Mouse (Mus musculus) kidney, postnatal 0 days (tissue): ENCODE data around the gene Tmod2. TPM values are rescaled to one million over a fixed set of nuclear protein-coding genes. Genes with fewer than 3 reads are reported as not detected.

ENCODE experiments used
- ATAC-seq: fragments of 200-750 bp; cut with Nextera tagmentation; replicated peaks from 2 replicates; pipeline ENCODE4 v1.8.0; 2017; ENCODE audit warnings: low read depth, moderate number of reproducible peaks, moderate TSS enrichment, moderate library complexity; ENCODE audit not compliant: low FRiP score
- DNase-seq: peaks from one replicate; pipeline ENCODE4 v3.0.0-alpha.2; 2016; ENCODE audit warnings: low spot score
- H3K27ac ChIP-seq: fragments of 300-500 bp; sonication (generic); 2 replicates; pipeline ENCODE4 v1.5.1; 2014; ENCODE audit warnings: mild to moderate bottlenecking
- H3K27me3 ChIP-seq: fragments of 300-500 bp; sonication (generic); 2 replicates; pipeline ENCODE4 v1.6.1; 2014; ENCODE audit warnings: low read length, mixed read lengths; ENCODE audit not compliant: insufficient read depth
- H3K36me3 ChIP-seq: fragments of 300-500 bp; sonication (generic); 2 replicates; pipeline ENCODE4 v1.6.1; 2014; ENCODE audit warnings: low read length, mixed read lengths; ENCODE audit not compliant: insufficient read depth
- H3K4me1 ChIP-seq: fragments of 300-500 bp; sonication (generic); replicated peaks from 2 replicates; pipeline ENCODE4 v1.6.1; 2014; ENCODE audit warnings: antibody characterized with exemption, low read length, mixed read lengths; ENCODE audit not compliant: insufficient read depth
- H3K4me2 ChIP-seq: fragments of 300-500 bp; sonication (generic); 2 replicates; pipeline ENCODE4 v1.6.1; 2014; ENCODE audit warnings: mild to moderate bottlenecking, low read length, moderate library complexity, mixed read lengths
- H3K4me3 ChIP-seq: fragments of 300-500 bp; sonication (generic); replicated peaks from 2 replicates; pipeline ENCODE4 v1.5.1; 2014; ENCODE audit warnings: low read depth, low read length
- H3K9ac ChIP-seq: fragments of 300-500 bp; sonication (generic); 2 replicates; pipeline ENCODE4 v1.6.1; 2014; ENCODE audit warnings: low read depth, low read length
- H3K9me3 ChIP-seq: fragments of 300-500 bp; sonication (generic); replicated peaks from 2 replicates; pipeline ENCODE4 v1.6.1; 2016; ENCODE audit warnings: low read length, inconsistent platforms, mixed read lengths
- CTCF ChIP-seq: IDR thresholded peaks from 2 replicates; pipeline ENCODE4 v1.5.1; 2016; ENCODE audit warnings: antibody characterized with exemption, low read depth, mild to moderate bottlenecking, moderate library complexity
- WGBS: fragments of 180-500 bp; shearing (Covaris S2); extraction: QIAGEN DNeasy Blood & Tissue Kit; methylation state at CpG from one replicate; pipeline ENCODE4 v1.1.7; 2014; 5-methylcytosine and 5-hydroxymethylcytosine counted together
- polyA plus RNA-seq: library from polyadenylated mRNA; unstranded; fragments of >200 nt; fragmentation: Nextera tagmentation; extraction: Ambion mirVana; gene quantifications from 2 replicates; pipeline ENCODE4 v1.2.1, GENCODE M21; 2015

Gene Tmod2
- polyA plus RNA-seq, 1 experiment from 2014 or later, result 12.4 TPM

DNA sequence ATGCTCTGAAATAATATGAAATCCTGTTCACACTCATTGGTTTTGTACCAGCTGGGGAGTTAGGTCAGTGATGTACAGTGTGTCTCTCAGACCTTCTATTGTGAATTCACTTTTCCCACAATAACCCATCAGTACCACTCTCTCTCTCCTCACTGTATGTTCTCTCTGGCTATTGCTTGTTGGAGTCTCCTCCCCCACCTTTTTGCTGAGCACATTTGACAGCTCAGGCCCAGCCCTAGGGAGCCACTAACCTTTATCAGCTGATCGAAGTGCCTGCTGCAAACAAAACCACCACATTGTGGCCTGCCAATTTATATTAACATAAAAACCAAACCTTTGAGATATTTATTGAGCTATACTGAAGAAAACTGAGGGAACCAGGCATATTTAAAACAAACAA, 1.6 kb downstream of the Tmod2 start:
- Histone ChIP-seq H3K9ac (no peak overlapping the region), H3K4me3 (no peak overlapping the region), H3K27ac (no peak overlapping the region), H3K4me1 (0 out of 2 replicates have a peak, but pooled peaks cover 2% of the 10 kb centered on the region), H3K27me3 (no peaks in the 10 kb centered on the region), H3K4me2 (no peak overlapping the region), H3K36me3 (no peaks in the 10 kb centered on the region), H3K9me3 (no peaks in the 10 kb centered on the region)
- 71% methylated on average over 1 of the region's 1 CpGs for WGBS
- no peak for TF ChIP-seq CTCF
- DNase-seq (no peak), ATAC-seq (no peak)

- 86% methylated on average over 4 of the region's 4 CpGs for WGBS
Observed at GRCm38 (mm10) chr9:75607496-75607895, 3.6 kb downstream of the Tmod2 start.

GRCm38 (mm10) chr9:75601510-75601909, 9.6 kb downstream of the Tmod2 start:
- H3K9me3 ChIP-seq, result no peaks in the 10 kb centered on the region
- no peaks in the 10 kb centered on the region for H3K4me1 ChIP-seq
- H3K36me3 ChIP-seq, result no peaks in the 10 kb centered on the region
- H3K27ac ChIP-seq, result no peak overlapping the region
- H3K27me3 ChIP-seq, result no peaks in the 10 kb centered on the region
- DNase-seq, result no peak
- no peak overlapping the region for H3K9ac ChIP-seq
- H3K4me3 ChIP-seq, result 0 out of 2 replicates have a peak overlapping the region, but pooled peaks have one; percentile 11
- TF ChIP-seq CTCF, result no peak
- WGBS, result 15% methylated on average over 12 of the region's 12 CpGs
- peak overlapping the region; percentile 41 for H3K4me2 ChIP-seq
- no peak; the same call in 1 of the 2 replicates for ATAC-seq

More at GRCm38 (mm10) chr9:75607496-75607895, 3.6 kb downstream of the Tmod2 start:
- no peak for TF ChIP-seq CTCF
- ATAC-seq (no peak), DNase-seq (no peak)
- H3K4me3 ChIP-seq, result no peak overlapping the region
- H3K27ac ChIP-seq, result no peak overlapping the region
- no peak overlapping the region for H3K4me2 ChIP-seq
- no peaks in the 10 kb centered on the region for H3K9me3 ChIP-seq
- no peaks in the 10 kb centered on the region for H3K36me3 ChIP-seq
- H3K27me3 ChIP-seq, result no peaks in the 10 kb centered on the region
- H3K4me1 ChIP-seq, result 0 out of 2 replicates have a peak, but pooled peaks cover 2% of the 10 kb centered on the region
- H3K9ac ChIP-seq, result no peak overlapping the region

- Histone ChIP-seq H3K27ac (no peak overlapping the region), H3K36me3 (no peaks in the 10 kb centered on the region), H3K27me3 (no peaks in the 10 kb centered on the region), H3K4me2 (no peak overlapping the region), H3K4me1 (no peaks in the 10 kb centered on the region), H3K9me3 (no peaks in the 10 kb centered on the region), H3K9ac (no peak overlapping the region), H3K4me3 (no peak overlapping the region)
- 62% methylated on average over 7 of the region's 7 CpGs for WGBS
- no peak for TF ChIP-seq CTCF
- no peak for ATAC-seq
- DNase-seq, result no peak
Observed at GRCm38 (mm10) chr9:75600166-75600934, 10.8 kb downstream of the Tmod2 start.

GRCm38 (mm10) chr9:75599191-75599841, 11.8 kb downstream of the Tmod2 start:
- no peaks in the 10 kb centered on the region for H3K4me1 ChIP-seq
- H3K4me2 ChIP-seq, result no peak overlapping the region
- ATAC-seq (no peak; the same call in 1 of the 2 replicates), DNase-seq (peak; percentile 54)
- H3K36me3 ChIP-seq, result no peaks in the 10 kb centered on the region
- H3K9ac ChIP-seq, result no peak overlapping the region
- no peaks in the 10 kb centered on the region for H3K27me3 ChIP-seq
- H3K4me3 ChIP-seq, result no peak overlapping the region
- WGBS, result 50% methylated on average over 5 of the region's 5 CpGs
- TF ChIP-seq CTCF, result 0 out of 2 replicates have a peak, but pooled peaks have one; percentile 26
- H3K9me3 ChIP-seq, result no peaks in the 10 kb centered on the region
- no peak overlapping the region for H3K27ac ChIP-seq

DNA sequence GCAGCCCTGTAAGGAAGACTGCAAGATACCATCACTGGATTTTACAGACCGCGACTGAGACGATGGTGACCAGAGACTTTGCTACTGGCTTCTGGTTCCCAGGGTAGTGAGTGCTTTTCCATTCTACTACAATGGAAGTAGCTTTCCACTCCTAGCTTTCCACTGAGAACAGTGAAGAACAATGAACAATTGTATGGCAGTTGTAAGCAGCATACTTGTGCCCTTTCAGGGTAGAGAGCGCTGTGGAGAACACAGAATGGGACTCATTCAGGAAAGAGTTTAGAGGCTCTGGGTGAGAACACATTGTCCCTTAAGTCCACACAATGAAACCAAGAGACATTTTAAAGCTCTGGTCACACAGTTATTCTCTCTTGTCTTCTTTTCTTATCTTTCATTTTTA, 13.5 kb downstream of the Tmod2 start:
- DNase-seq, result no peak
- no peak for TF ChIP-seq CTCF
- WGBS, result 77% methylated on average over 4 of the region's 4 CpGs
- H3K4me1 ChIP-seq, result no peaks in the 10 kb centered on the region
- no peak overlapping the region for H3K4me2 ChIP-seq
- no peaks in the 10 kb centered on the region for H3K9me3 ChIP-seq
- H3K4me3 ChIP-seq, result no peak overlapping the region
- H3K9ac ChIP-seq, result no peak overlapping the region
- no peaks in the 10 kb centered on the region for H3K36me3 ChIP-seq
- H3K27ac ChIP-seq, result no peak overlapping the region
- no peaks in the 10 kb centered on the region for H3K27me3 ChIP-seq
- ATAC-seq, result no peak
